Mouse (Mus musculus) megakaryocyte, embryonic 14.5 days (primary cell): Measurements from ENCODE around the gene 4933411K16Rik.

Experiments
- FLI1 ChIP-seq: IDR thresholded peaks from 2 replicates; pipeline ENCODE4 v1.6.1; 2012; ENCODE audit warnings: low read length, inconsistent platforms, mixed read lengths
- GATA1 ChIP-seq: IDR thresholded peaks from 3 replicates; pipeline ENCODE4 v1.6.1; 2012; ENCODE audit warnings: mixed read lengths, low read length, inconsistent platforms, borderline replicate concordance

- TF ChIP-seq GATA1 (no peak), FLI1 (no peak)
Observed at GRCm38 (mm10) chr19:42008586-42008985, 43.5 kb upstream of the 4933411K16Rik start.
